Mouse (Mus musculus) kidney, adult 2 months (tissue): ENCODE data around the gene Pycr1.

Experiments used
- CTCF ChIP-seq: fragments of 200-500 bp; conservative IDR thresholded peaks from 2 replicates; pipeline ENCODE4 v1.5.1; 2011; ENCODE audit warnings: low read depth, mild to moderate bottlenecking, control low read depth, low read length, moderate library complexity, mixed read lengths; ENCODE audit not compliant: insufficient read depth, insufficient read length
- POLR2A ChIP-seq: fragments of 200-500 bp; IDR thresholded peaks from one replicate; pipeline ENCODE4 v1.6.1; 2011; ENCODE audit warnings: low read depth, low read length, control low read depth

- TF ChIP-seq POLR2A (no peak), CTCF (no peak)
Observed at GRCm38 (mm10) chr11:120683536-120683935, 40.0 kb upstream of the Pycr1 start.
